Mouse (Mus musculus) small intestine, adult 2 months (tissue): ENCODE data around the gene Bphl.

Source experiments
- CTCF ChIP-seq: fragments of 200-500 bp; IDR thresholded peaks from 2 replicates; pipeline ENCODE4 v1.5.1; 2012; ENCODE audit warnings: low read depth, mild to moderate bottlenecking, control low read depth, inconsistent platforms, low read length, moderate library complexity, mixed read lengths; ENCODE audit not compliant: insufficient replicate concordance, insufficient read length; ENCODE audit errors: extremely low read depth
- POLR2A ChIP-seq: fragments of 200-500 bp; IDR thresholded peaks from 2 replicates; pipeline ENCODE4 v1.6.1; 2012; ENCODE audit warnings: low read depth, mild to moderate bottlenecking, control low read depth, inconsistent platforms, low read length, moderate library complexity

DNA sequence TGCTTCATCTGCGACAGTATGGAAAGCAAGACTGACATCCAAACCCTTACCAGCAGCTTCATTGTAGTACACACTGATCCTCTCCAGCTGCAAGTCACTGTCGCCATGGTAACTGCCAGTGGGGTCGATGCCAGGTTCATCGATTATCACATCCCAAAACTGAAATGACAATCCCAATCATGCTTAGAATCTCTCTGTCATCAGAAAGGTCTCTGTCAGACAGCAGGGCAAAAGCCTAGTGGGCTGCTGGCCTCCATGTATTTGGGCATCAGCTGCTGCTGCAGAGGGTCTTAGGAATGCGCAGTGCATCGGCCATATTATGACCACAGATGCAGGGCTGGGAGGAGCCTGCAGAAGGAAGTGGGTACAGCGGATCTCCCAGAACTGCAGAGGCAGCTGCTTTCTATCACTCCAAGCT, 51.5 kb downstream of the Bphl start:
- TF ChIP-seq POLR2A (no peak), CTCF (no peak)
